Mouse (Mus musculus): ENCODE data around the gene Fndc4. TPM values are rescaled to one million over a fixed set of nuclear protein-coding genes. Genes with fewer than 3 reads are reported as not detected.

Gene Fndc4
- total and polyA plus RNA-seq, 3 experiments: 0.32 TPM; not detected in 2

DNA sequence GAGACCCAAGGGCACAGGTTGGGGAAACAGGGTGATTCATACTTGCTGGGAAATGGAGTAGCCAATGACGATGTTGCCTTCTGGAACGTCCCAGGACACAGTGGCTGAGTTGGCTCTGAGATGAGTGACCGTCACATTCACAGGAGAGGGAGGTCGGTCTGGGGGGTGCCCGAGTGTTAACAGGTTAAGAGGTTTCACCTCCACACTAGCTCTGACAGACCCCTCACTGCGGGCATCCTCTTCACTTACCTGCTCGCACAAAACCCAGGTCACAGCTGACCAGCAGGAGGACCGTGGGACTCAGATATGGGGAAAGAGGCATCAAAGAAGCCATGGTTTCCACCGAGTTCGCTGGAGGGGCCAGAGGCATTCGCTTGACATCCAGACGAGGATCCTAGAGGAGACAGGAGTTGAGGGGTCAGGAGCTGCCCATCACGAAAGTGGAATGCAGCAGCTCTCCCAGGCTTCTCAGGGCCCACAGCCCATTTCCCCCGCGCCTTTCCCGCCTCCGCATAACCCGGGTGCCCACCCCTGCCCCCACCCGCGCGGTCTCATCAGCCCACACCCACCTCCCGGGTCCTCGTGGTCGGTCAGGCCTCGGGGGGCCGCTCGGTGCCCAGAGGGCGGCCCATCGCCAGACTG, 795 bp downstream of the Fndc4 start (continued):
- no peak for TF ChIP-seq CTCF (IDR thresholded peaks at IDR 0.05 in 2 of 3, conservative IDR thresholded peaks at IDR 0.05 in 1 of 3; ENCODE audit: control insufficient read depth in 1 of 3, insufficient read depth in 1 of 3, low read depth in 2 of 3, low read length in 3 of 3, poor library complexity in 1 of 3, severe bottlenecking in 1 of 3)
- no peak for TF ChIP-seq ETS1 (IDR thresholded peaks at IDR 0.05; ENCODE audit: low read depth, low read length)

DNA sequence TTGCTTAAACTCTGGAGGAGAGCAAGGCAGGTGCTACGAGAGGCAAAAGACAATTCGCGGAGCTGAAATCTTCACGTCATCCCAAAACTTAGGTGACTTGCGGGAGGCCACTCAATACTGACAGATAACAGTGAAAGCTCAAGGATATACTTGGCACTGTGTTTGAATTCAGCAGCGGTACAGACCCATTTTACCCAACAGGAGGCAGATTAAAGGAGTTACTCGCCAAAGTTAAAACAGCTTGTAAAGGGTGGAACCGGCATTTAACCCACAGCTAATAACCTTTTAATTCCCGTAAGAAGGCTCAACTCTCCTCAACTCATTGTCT, 4.6 kb downstream of the Fndc4 start:
- H3K27ac ChIP-seq (ENCODE audit: control insufficient read depth, low read depth, low read length): peak overlapping the region; percentile 68
- H3K36me3 ChIP-seq (ENCODE audit: control insufficient read depth in 1 of 2, insufficient read depth in 2 of 2, low read length in 2 of 2): peaks cover 0 to 21% of the 10 kb centered on the region in 2 experiments; a peak in 2 of 4 replicates
- H3K79me2 ChIP-seq (ENCODE audit: control insufficient read depth, insufficient read depth, low read length, poor library complexity): no peaks in the 10 kb centered on the region
- H3K4me1 ChIP-seq (ENCODE audit: control insufficient read depth in 1 of 2, insufficient read depth in 2 of 2, low read length in 2 of 2): peaks cover 12 to 25% of the 10 kb centered on the region in 2 experiments
- no peaks in the 10 kb centered on the region for H3K27me3 ChIP-seq (ENCODE audit: control insufficient read depth in 1 of 2, insufficient read depth in 2 of 2, low read length in 2 of 2)
- peak overlapping the region; percentile 73 for H3K9ac ChIP-seq (ENCODE audit: control insufficient read depth, low read depth, low read length, poor library complexity, severe bottlenecking)
- TF ChIP-seq TBP (IDR thresholded peaks at IDR 0.05; ENCODE audit: low read depth, low read length) (no peak), RAD21 (IDR thresholded peaks at IDR 0.05; ENCODE audit: low read depth, low read length) (no peak), KAT2A (conservative IDR thresholded peaks at IDR 0.05; ENCODE audit: low read depth, low read length) (no peak), ZMIZ1 (IDR thresholded peaks at IDR 0.05; ENCODE audit: low read depth, low read length) (peak; percentile 95; the same call in 1 of the 2 replicates), NELFE (IDR thresholded peaks at IDR 0.05; ENCODE audit: low read depth, low read length) (peak; percentile 94; the same call in 1 of the 2 replicates), ETS1 (IDR thresholded peaks at IDR 0.05; ENCODE audit: low read depth, low read length) (peak; percentile 73; the same call in 1 of the 2 replicates), POLR2A (IDR thresholded peaks at IDR 0.05; ENCODE audit: control insufficient read depth in 1 of 2, insufficient read depth in 1 of 2, low read depth in 1 of 2, low read length in 2 of 2, poor library complexity in 1 of 2) (peak; percentile 82 to 97; a peak in 3 of 4 replicates), MYC (IDR thresholded peaks at IDR 0.05; ENCODE audit: low read depth, low read length) (peak; percentile 19; the same call in 1 of the 2 replicates), JUND (IDR thresholded peaks at IDR 0.05; ENCODE audit: low read depth, low read length) (no peak), GATA1 (IDR thresholded peaks at IDR 0.05; ENCODE audit: low read depth, low read length) (peak; percentile 44), POLR2AphosphoS2 (IDR thresholded peaks at IDR 0.05; ENCODE audit: low read length) (peak; percentile 97), MAFK (IDR thresholded peaks at IDR 0.05; ENCODE audit: borderline replicate concordance, low read depth, low read length) (no peak), POLR2AphosphoS5 (IDR thresholded peaks at IDR 0.05; ENCODE audit: borderline replicate concordance, low read depth, low read length) (0 out of 2 replicates have a peak, but pooled peaks have one; percentile 31), ZKSCAN1 (IDR thresholded peaks at IDR 0.05; ENCODE audit: low read depth, low read length) (0 out of 2 replicates have a peak, but pooled peaks have one; percentile 38)
- DNase-seq (ENCODE audit: low read depth, low spot score): no peak
- H3K9me3 ChIP-seq (replicated peaks; ENCODE audit: insufficient read depth, low read length): no peaks in the 10 kb centered on the region
- H3K4me3 ChIP-seq (ENCODE audit: control insufficient read depth in 1 of 2, insufficient read depth in 1 of 2, low read depth in 2 of 2, low read length in 2 of 2): peak overlapping the region; percentile 76 to 91

DNA sequence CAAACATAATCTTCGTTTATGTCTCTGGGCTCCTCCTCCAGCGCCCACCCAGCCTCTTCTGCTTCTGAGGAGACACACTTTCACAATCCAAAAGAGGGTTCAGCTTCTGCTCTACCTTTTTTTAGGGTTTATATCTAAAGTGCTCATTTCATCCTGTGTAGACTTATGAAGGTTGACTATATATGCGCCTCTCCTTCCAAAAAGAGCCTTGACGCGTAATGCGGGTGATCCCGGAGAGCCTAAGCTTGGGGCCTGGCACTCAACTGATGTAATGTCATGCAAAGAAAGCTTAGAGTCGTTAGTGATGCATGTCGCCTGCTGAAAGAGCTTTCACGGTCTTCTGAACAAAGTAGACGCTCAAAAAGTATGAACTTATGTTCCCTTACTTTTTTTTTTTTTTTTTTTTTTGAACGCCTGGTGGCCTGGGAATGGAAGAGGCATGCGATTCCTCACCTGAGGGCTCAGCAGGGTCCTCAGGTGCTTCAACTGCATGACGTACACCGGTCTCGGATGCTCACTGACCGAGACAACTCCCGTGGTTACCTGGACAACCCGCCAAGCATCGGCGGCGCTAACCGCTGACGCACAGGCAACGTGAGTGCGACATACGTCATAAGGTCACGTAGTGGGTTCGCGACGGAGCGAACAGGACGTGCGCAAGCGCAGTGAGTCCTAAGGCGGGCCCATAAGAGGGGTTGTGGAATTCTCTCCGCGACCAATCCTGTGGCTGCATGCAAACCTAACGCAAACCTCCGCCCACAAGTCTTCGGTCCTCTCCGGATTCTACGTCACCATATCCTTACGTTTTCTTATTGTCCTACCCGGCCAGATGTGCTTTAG, 5.1 kb downstream of the Fndc4 start, which contains the start of gene Ift172:
Gene Ift172, minus strand, starts transcription at position 596 of the 840 bp plus-strand sequence.
- peak within 1 kb of the TSS; percentile 76 to 91 for H3K4me3 ChIP-seq (ENCODE audit: control insufficient read depth in 1 of 2, insufficient read depth in 1 of 2, low read depth in 2 of 2, low read length in 2 of 2)
- H3K36me3 ChIP-seq (ENCODE audit: control insufficient read depth in 1 of 2, insufficient read depth in 2 of 2, low read length in 2 of 2): peaks cover 0 to 21% of the 10 kb centered on the region in 2 experiments; a peak in 2 of 4 replicates
- H3K9ac ChIP-seq (ENCODE audit: control insufficient read depth, low read depth, low read length, poor library complexity, severe bottlenecking): peak within 1 kb of the TSS; percentile 73
- peak; percentile 100 for DNase-seq (ENCODE audit: low read depth, low spot score)
- peaks cover 12 to 25% of the 10 kb centered on the region in 2 experiments for H3K4me1 ChIP-seq (ENCODE audit: control insufficient read depth in 1 of 2, insufficient read depth in 2 of 2, low read length in 2 of 2)
- no peaks in the 10 kb centered on the region for H3K9me3 ChIP-seq (replicated peaks; ENCODE audit: insufficient read depth, low read length)
- H3K79me2 ChIP-seq (ENCODE audit: control insufficient read depth, insufficient read depth, low read length, poor library complexity): no peaks in the 10 kb centered on the region
- H3K27me3 ChIP-seq (ENCODE audit: control insufficient read depth in 1 of 2, insufficient read depth in 2 of 2, low read length in 2 of 2): no peaks in the 10 kb centered on the region
- peak within 1 kb of the TSS; percentile 78 for H3K27ac ChIP-seq (ENCODE audit: control insufficient read depth, low read depth, low read length)
- TF ChIP-seq MAZ (IDR thresholded peaks at IDR 0.05; ENCODE audit: low read depth, low read length) (0 out of 2 replicates have a peak, but pooled peaks have one; percentile 39), GABPA (IDR thresholded peaks at IDR 0.05; ENCODE audit: low read depth, low read length) (peak; percentile 59; the same call in 1 of the 2 replicates), POLR2A (IDR thresholded peaks at IDR 0.05; ENCODE audit: control insufficient read depth in 1 of 2, insufficient read depth in 1 of 2, low read depth in 1 of 2, low read length in 2 of 2, poor library complexity in 1 of 2) (peak in 1 of 2 experiments; percentile 36; a peak in 1 of 4 replicates), ZKSCAN1 (IDR thresholded peaks at IDR 0.05; ENCODE audit: low read depth, low read length) (no peak; the same call in 1 of the 2 replicates), MEF2A (IDR thresholded peaks at IDR 0.05; ENCODE audit: extremely low read depth, insufficient replicate concordance, low read depth, low read length, poor library complexity, severe bottlenecking) (peak; percentile 38; the same call in 1 of the 2 replicates), SIN3A (IDR thresholded peaks at IDR 0.05; ENCODE audit: low read length) (peak; percentile 99), ZMIZ1 (IDR thresholded peaks at IDR 0.05; ENCODE audit: low read depth, low read length) (no peak; the same call in 1 of the 2 replicates), MAX (IDR thresholded peaks at IDR 0.05; ENCODE audit: low read length) (peak; percentile 84), ZNF384 (IDR thresholded peaks at IDR 0.05; ENCODE audit: low read depth, low read length) (peak; percentile 81; the same call in 1 of the 2 replicates), CHD2 (IDR thresholded peaks at IDR 0.05; ENCODE audit: low read length) (no peak), MYB (IDR thresholded peaks at IDR 0.05; ENCODE audit: low read depth, low read length) (peak; percentile 56), NRF1 (IDR thresholded peaks at IDR 0.05; ENCODE audit: insufficient read depth, low read depth, low read length, poor library complexity, severe bottlenecking) (peak; percentile 100; the same call in 1 of the 2 replicates), HCFC1 (IDR thresholded peaks at IDR 0.05; ENCODE audit: low read depth, low read length) (peak; percentile 97)
